Mouse (Mus musculus): ENCODE measurements around the gene Calm3.
"Not testable (repeated sequence)": the region's sequence is repeated elsewhere in the genome, so short reads cannot be mapped to it uniquely, and the experiment has no call there.

Gene Calm3

DNA sequence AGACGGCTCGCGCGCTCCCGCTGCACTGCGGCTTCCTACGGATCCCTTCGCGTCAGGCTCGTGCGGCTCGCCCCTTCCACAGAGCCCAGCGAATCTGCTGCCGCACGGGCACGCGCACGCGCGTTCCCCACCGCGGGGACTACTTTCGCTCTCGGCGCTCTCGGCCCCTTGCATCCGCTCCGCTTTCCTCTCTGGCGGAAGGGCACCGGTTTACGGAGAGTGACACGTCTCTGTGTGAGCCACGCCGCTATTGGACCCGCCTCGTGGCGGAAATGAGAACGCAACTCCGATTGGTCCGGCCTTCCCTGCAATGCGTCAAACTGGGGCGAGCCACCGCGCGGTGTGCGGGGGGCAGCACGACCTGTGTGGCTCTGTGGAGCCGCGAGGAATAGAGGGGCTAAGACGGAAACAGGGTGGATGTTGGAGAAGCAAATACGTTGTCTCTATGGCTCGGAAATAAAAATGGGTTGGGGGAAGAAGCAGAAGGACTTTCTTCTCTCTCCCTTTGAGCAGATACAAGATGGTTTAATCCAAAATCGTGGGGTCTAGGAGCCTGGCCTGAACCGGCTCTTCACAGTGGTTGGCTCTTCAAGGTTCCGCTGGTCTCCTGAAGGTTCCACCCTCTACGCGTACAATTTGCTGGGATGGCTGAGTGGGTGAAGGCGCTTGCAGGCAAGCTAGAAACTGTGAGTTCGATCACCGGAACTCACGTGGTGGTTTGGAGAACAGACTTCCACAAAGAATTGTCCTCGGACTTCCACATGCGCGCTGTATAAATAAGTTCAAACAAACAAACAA, at the start of gene Calm3:
Gene Calm3 (minus strand): TSS at position 78 of the 798 bp plus-strand sequence.
- peak; percentile 98 for DNase-seq (ENCODE audit: low read depth, low spot score)

DNA sequence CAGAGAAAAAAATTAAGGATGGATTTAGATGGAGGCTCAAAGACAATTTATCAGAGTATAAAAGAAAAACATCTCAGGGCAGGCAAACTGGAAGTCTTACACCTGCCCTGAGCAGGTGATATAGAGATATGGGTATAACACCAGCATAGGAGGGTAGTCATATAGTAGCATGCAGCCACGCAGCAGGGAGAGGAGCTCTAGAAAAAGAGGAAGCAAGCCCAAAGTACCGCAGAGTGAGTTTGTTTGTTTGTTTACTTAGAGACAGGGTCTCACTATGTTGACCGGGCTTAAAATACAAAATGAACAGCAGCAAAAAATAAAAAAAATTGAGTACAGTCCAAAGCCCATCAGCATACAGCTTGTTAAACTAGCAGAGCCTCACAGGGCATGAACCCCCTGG, 47.2 kb upstream of the Calm3 start:
- no peak for DNase-seq (ENCODE audit: low read depth, low spot score)

DNA sequence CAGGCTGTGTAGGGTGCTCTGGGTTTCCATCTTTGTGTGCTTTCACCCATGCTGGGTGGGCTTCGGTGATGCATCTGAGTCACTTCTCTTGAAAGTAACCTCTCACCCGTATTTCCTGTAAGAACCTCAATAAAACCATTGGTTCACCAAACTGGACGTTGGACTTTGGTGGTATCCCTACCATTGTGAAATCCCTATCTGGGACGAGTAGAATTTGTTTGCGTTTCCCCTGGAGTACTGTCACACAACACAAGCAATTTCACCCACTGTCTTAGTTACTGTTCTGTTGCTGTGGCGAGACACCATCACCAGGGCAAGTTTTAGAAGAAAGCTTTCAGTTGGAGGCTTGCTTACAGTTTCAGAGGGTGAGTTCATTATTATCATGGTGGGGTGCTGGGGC, 44.5 kb upstream of the Calm3 start:
- no peak for DNase-seq (ENCODE audit: low read depth, low spot score)

DNA sequence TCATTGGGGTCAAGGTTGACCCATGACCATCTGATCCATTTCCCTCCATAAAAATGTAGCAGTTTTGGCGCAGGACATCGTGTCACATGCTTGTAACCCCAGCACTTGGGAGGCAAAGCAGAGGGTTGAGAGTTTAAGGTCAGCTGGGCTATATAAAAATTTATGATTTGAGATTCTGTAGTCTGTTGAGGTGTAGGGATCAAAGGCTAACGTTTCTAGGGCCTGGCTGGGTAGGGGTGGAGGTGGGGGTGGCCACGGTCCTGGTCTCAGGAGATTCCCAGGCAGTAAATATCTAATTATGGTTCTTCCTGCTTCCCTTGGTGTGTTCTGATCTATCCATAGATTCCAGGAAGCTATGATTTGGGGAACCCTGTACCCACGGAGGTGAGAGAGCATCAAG, 37.8 kb upstream of the Calm3 start:
- DNase-seq (ENCODE audit: low read depth, low spot score) = no peak

DNA sequence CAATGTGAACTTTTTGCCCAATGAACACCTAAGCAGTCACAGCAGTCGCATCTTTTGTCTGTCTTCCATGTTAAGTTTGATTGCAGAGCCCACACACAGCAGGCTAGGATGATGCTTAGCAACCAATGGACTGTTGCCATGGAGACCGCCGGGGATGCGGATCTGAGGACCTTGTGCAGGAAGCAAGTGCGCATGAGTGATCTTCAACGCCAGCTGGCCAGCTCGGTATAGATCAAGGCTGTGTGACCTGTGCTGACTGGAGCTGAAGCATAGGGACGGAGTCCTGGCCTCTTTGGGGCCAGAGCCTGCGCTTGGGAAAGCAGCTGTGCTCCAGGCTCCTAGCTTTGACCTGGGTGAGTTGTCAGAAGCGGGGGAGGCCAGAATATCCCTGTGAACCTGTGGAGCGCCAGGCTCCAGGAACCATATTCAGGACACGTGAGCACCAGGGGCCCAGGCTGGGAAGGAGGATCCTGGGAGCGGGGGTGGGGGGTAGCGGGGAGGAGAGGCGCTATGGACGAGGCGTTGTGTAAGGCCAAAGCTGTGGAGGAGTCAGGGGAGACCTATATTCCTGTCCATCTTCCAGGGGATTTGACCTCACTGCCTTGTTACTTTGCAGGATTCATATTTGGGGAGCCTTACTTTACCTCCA, 35.7 kb upstream of the Calm3 start, which contains the start of gene Pnmal1:
Gene Pnmal1 (plus strand): TSS at position 141 of the 649 bp plus-strand sequence.
- DNase-seq (ENCODE audit: low read depth, low spot score) = no peak

DNA sequence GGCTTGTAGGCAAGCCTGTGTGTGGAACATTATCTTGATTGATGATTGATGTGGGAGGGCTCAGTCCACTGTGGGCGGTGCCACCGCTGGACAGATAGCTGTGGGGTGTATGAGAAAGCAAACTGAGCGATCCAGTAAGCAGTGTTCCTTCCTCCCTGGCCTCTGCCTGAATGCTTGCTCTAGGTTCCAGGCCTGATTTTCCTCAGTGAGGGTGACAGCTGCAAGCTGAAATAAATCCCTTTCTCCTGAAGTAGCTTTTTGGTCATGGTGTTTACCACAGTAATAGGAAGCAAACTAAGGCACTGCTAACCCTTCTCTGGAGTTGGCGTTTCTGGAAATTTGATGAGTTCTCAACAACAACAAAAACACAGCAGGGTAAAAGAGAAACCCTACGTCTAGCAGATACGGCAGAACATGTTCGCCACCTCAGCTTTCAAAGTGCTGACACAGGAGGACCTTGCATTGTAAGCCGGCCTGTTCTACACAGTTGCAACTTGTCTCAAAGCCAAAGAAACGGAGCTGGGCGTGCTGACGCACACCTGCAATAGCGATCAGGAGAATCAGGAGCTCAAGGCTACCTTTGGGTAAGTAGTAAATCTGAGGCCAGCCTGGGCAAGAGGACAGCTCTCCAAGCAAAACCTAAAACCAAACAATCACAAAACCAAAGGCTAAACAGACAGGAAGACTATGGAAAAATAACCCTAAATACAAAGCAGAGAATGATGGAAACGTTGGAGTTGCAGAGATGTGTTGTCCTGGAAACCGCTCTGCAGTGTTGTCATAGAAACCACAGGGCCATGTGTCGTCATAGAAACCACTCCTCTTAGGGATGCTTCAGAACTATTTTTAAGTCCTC, 32.7 kb upstream of the Calm3 start:
- no peak for DNase-seq (ENCODE audit: low read depth, low spot score)

DNA sequence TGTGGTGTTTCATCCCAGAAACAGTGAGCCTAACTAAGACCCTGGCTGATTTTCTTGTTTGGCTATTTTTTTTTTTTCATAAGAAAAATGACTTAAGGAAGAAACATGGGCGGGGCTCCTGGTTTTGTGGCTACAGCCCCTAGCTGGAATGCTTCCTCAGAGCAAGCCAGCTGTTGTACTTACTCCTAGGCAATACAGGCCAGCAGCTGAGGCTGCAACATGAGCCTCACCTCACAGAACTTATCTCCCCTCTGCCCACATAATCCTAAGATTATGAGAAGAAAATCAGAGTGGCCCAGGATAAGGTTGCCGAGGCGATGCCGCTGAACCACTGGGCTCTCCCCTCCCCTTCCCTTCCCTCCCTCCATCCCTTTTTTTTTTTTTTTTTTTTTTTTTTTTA, 31.8 kb upstream of the Calm3 start:
- DNase-seq (ENCODE audit: low read depth, low spot score) = no peak

DNA sequence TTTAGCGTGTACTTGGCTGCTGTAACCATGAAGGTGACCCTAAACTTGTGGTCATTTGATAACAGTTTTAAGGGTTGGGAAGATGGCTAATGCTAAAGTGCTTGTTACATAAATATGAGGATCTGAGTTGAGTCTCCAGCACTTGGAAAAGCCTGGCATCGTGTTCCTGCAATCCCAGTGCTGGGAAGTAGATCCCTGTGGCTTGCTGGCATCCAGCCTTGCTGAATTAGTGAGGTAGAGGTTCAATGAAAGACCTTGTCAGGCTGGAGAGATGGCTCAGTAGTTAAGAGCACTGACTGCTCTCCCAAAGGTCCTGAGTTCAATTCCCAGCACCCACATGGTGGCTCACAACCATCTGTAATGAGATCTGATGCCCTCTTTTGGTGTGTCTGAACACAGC, 29.9 kb upstream of the Calm3 start:
- DNase-seq (ENCODE audit: low read depth, low spot score) = not testable (repeated sequence)

DNA sequence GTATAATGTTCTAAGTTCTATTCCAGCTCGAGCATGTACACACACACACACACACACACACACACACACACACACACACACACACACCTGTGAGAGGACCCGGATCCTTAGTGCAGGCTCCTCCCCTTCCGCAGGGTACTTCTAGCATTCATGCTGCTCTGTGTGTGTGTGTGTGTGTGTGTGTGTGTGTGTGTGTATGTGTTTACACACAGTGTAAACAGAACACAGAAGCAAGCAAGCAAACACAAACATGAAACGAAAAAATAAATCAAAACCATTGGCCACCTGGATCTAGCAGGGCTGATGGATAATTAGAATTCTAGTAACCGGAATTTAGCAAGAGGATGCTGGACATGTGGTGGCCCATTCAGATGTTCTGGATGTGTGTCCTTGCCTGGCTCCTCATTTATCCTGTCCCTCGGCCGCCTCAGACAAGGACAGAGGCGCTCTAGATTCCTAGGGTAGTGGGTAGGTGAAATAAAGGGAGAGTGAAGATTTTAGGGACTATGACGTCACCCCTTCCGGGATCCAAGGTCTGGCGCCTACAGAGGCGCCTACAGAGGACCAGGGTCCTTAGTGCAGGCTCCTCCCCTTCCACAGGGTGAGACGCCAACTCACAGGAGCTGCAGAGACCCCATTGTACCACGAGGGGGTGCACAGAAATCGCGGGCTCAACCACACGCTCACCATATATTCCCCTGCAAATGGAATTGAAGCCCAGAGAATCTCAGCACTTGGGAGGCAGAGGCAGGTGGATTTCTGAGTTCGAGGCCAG, 27.1 kb upstream of the Calm3 start:
- no peak for DNase-seq (ENCODE audit: low read depth, low spot score)

DNA sequence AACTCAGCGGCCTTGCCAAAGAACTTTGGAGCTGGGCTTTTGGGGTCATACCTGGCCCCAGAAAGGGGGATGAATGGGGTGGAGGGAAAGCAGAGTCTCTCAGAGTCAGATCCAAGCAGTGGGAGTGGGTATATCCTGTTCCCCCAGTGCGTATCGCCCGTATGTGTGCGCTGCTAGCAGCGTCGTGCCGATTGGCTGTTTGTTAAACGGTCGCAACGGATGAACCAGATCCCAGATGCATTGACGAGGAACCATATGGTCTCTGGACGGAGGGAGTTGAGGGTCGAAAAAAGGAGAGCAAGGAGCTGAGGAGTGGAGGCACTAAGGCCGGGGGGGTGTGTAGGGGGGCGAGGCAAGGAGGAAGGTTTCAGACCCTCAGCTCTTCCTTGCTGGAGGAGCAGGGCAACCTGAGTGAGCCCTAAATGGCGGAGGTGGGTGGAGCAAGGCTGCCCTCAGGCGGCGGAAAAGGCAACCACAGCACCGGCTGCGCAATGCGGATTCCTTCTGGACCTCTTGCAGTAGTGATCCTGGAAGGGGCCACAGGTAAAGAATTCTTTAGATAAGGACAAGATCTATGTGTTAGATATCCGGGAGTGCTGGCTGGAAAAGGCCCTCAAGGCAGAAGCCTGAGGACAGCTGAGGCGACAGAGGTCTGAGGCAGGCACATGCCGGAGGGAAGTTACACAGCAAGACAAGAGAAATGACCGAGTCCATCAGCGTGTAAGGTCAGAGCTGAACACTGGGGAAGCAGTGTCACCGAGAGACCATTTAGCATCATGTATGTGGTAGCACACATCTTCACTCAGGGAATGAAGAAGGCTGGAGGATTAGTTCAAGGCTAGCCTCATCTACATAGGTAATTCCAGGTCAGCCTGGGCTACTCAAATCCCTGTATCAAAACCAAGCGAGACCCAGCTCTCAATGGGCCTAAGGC, 26.3 kb upstream of the Calm3 start:
- DNase-seq (ENCODE audit: low read depth, low spot score) = no peak

DNA sequence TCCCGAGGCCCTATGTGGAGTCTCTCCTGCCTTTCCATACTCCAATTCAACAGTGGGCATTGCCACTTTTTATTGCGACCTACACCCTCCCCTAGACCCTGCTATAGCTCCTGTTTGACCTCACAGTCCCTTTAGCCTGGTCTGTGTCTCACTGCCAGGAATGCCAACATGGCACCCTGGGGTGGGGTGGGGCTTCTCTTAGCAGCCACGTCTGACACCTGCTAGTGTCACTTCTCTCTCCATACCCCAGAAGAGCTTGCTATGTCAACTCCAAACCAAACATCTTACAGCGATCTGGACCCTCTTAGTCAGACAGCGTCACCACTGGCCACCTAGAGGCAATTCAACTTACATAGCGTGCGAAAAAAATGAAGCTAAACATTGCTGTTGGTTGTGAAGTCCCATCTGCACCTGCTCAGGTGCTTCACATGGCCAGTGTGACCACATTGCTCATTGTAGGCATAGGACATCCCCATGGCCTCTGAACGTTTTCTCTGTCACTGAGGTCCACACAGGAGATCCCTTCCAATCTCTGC, 25.1 kb upstream of the Calm3 start:
- no peak for DNase-seq (ENCODE audit: low read depth, low spot score)

DNA sequence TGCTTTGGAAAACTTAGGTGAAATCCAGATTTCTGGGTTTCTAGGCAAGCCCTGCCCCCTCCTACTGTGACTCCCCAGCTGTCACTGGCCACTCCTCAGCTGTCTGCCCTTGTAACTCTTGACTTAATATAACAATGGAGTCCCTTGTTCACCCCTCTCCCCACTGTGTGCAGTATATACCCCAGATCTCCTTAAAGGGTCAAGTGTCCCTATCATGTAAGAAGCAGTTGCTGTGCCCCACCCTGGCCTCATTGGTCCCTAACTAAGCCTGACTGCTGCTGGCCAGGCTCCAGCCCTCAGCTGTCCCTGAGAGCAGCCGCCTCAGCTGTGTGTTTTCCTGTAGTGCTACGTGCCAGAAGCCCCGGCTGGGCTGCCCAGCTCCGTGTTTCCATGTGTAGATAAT, 24.0 kb upstream of the Calm3 start:
- DNase-seq (ENCODE audit: low read depth, low spot score) = no peak

DNA sequence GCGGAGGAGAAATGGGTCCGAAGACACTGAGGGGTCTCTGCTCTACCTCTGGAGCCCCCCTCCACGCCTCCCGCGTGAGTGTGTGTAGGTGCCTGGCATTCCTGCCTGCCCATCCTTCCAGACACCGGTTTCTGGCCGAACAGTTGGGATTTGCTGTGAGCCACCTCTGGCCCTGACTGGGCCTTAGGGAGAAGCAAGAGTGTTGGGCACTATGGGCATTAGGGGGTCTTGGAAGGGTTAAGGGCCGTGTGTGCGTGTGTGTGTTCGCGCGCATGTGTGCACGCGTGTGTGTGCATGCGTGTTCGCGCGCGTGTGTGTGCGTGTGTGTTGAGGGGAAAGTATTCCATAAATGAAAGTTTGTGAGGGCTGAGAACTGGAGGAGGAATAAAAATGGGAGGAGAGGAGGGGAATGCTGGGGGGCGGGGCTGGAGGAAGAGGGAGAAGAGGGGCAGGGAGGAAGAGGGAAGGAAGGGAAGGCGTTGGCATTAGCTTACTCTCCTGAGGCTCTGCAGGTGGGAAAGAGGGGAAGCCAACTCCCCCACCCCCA, 23.5 kb upstream of the Calm3 start:
- DNase-seq (ENCODE audit: low read depth, low spot score) = no peak

DNA sequence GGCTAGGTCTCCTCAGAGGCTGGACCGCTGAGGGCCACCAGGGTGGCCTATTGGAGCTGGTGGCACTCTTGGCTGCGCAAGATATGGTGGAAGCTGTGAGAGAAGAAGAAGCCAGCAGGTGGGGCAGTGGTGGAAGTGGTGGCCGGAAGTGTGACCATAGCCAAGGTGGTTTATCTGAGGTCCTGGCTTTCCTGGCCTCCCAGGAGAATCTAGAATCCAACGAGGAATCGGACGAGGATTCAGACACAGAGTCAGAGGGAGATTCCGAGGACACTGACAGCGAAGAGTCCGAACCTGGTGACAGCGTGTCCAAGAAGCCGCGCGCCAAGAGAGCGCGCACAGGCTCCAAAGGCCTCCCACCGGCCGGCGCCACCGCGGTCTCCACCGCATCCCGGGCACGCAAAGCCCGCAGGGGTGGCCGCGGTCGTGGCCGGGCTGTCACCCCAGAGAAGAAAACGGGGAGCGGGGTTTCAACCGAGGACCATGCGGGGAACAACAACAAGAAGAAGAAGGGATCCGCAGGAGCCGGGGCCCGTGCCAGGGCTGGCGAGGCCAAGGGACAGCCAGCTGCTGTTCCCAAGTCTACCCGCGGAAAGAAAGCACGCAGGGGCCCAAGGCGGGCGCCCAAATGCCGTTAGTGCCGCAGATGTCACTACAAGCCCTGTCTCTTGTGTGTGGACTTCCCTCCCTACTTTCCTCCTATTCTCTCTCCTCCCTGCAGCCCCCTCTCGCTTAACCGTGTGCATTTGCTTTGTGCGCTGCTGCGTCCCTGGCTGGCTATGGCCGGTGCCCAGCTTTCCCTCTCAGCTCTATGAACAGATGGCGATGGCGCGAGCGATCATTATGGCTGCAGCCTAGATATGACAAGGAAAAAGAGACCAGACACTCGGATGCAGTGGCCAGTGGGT, 22.8 kb upstream of the Calm3 start:
- no peak for DNase-seq (ENCODE audit: low read depth, low spot score)

DNA sequence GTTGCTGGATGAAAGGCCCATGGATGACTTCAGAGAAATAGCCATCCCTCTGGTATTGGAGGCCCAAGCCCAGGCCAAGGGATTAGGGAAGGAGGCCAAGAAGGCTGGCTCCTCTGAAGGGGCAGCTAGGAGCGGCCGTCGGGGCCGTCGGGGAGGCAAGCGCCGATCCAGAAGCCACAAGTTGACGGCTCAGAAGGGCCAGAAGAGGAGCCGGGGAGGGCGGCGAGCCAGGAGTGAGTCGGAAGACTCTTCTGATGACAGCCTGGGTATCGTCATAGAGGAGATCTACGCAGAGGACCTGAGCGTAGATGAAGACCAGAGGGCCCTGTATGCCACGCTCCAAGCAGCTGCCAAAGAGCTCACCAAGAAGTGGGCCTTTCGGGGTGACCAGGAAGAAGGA, 21.5 kb upstream of the Calm3 start:
- DNase-seq (ENCODE audit: low read depth, low spot score) = no peak

DNA sequence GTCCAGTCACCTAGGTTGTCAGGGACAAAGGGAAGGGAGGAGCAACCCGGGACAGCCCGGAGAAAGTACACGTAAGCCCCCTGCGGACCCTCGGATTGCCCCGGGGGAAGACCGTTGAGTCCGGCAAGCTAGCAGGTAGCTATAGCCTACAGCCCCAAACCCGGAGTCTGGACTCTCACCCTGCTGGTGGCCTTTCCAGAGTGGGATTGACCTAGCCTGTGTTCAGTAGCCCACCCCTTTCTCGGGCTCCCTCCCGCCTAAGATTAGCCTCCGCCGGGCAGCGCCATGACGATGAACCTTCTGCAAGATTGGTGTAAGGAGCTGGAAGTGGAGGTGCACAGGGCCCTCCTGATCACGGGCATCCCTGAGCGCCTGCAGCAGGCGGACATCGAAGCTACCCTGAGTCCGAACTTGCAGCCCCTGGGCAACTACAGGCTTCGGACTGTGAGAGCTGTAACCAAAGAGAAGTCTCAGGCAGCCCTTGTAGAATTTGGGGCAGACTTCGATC, 20.9 kb upstream of the Calm3 start:
- DNase-seq (ENCODE audit: low read depth, low spot score) = no peak

DNA sequence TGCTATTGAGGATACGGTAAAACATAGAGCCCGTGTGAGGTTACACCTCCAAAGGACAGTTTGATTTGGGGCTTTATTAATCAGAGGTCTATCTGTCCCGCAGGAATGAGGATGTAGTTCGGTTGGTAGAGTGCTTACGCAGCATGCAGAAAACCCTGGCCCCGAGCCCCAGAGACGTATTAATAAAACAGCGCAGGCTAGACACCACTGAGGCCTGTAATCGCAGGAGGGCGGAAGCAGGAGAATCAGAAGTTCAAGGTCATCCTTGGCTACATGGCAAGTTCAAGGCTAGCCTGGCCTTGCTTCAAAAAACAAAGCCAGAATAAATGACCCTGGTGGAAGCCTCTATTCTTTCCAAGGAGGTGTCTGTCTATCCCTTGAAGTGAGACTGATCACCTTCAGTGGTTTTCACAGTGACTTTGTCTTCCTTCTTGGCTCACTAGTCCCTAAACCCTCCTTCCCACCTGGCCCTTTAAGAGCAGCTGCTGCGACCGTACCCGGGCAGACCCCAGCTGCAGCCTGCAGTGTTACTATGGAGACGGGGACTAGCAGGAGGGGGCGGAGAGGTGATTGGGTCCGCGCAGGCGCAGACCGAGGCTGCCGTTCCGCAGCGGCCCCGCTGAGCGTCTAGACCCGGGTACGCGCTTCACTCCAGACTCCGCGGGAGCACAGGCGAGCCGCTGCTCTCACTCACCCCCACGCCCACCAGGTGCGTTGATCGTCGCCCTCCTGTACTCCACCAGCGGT, 20.3 kb upstream of the Calm3 start, which contains the start of gene Pnmal2:
Gene Pnmal2 (plus strand): TSS at position 622 of the 747 bp plus-strand sequence.
- DNase-seq (ENCODE audit: low read depth, low spot score) = no peak

DNA sequence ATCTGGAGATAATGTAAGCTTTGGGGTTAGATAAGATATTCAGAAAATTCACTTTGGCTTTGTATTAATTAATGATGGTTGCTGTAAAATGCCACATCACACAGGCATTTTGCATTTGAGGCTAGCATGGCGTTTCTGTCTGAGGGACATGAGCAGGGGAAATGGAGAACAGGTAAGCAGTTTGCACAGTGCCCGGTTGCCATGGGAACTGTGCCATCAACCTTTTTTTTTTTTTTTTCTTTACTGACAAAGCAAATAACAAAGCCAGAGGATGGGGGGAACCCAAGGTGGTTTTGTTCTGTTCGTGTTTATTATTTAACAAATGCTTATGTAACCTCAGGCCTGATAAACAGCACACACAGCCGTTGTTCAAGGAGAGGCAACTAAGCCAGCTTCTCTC, 18.9 kb upstream of the Calm3 start:
- DNase-seq (ENCODE audit: low read depth, low spot score) = no peak

Measured in c-Kit-negative CD71-positive TER-119-positive erythroid progenitor cells, embryonic 14.5 days (primary cell).